Mouse (Mus musculus): Measurements from ENCODE around the gene Gm20671. TPM values are rescaled to one million over a fixed set of nuclear protein-coding genes. Genes with fewer than 3 reads are reported as not detected.
"Not testable (repeated sequence)": the region's sequence is repeated elsewhere in the genome, so short reads cannot be mapped to it uniquely, and the experiment has no call there.

The Gm20671 gene
- polyA plus RNA-seq, 1 experiment: not detected

GRCm38 (mm10) chr5:32815396-32815795, 11.5 kb downstream of the Gm20671 start:
- no peak overlapping the region for H3K4me3 ChIP-seq (ENCODE audit: insufficient read depth, low read length)
- TF ChIP-seq POLR2A (IDR thresholded peaks at IDR 0.05; ENCODE audit: low read depth, low read length) (no peak), CTCF (IDR thresholded peaks at IDR 0.05; ENCODE audit: borderline replicate concordance, insufficient read depth, low read length) (no peak)
- H3K27ac ChIP-seq (ENCODE audit: insufficient read depth, low read length): no peak overlapping the region
- H3K4me1 ChIP-seq (ENCODE audit: control insufficient read depth, insufficient read depth, low read length): peaks cover 3% of the 10 kb centered on the region; the same call in 1 of the 2 replicates

- not testable (repeated sequence) for H3K4me3 ChIP-seq (ENCODE audit: insufficient read depth, low read length); H3K4me1 ChIP-seq (ENCODE audit: control insufficient read depth, insufficient read depth, low read length)
Observed at GRCm38 (mm10) chr5:32786454-32786853, 40.5 kb downstream of the Gm20671 start.

GRCm38 (mm10) chr5:32785313-32785915, 41.5 kb downstream of the Gm20671 start, which contains the start of gene Pisd:
Gene Pisd (minus strand): TSS chr5:32785646.
- Histone ChIP-seq H3K4me3 (ENCODE audit: insufficient read depth, low read length) (peak within 1 kb of the TSS; percentile 67), H3K27ac (ENCODE audit: insufficient read depth, low read length) (no peak within 1 kb of the TSS), H3K4me1 (ENCODE audit: control insufficient read depth, insufficient read depth, low read length) (no peaks in the 10 kb centered on the region)
- TF ChIP-seq POLR2A (IDR thresholded peaks at IDR 0.05; ENCODE audit: low read depth, low read length) (peak; percentile 89), CTCF (IDR thresholded peaks at IDR 0.05; ENCODE audit: borderline replicate concordance, insufficient read depth, low read length) (peak; percentile 17; the same call in 1 of the 2 replicates)

More at GRCm38 (mm10) chr5:32786454-32786853, 40.5 kb downstream of the Gm20671 start:
- not testable (repeated sequence) for H3K27ac ChIP-seq (ENCODE audit: insufficient read depth, low read length)

GRCm38 (mm10) chr5:32784726-32785125, 42.2 kb downstream of the Gm20671 start:
- H3K27ac ChIP-seq (ENCODE audit: insufficient read depth, low read length): no peak overlapping the region
- no peaks in the 10 kb centered on the region for H3K4me1 ChIP-seq (ENCODE audit: control insufficient read depth, insufficient read depth, low read length)
- peak overlapping the region; percentile 67 for H3K4me3 ChIP-seq (ENCODE audit: insufficient read depth, low read length)
- TF ChIP-seq POLR2A (IDR thresholded peaks at IDR 0.05; ENCODE audit: low read depth, low read length) (no peak), CTCF (IDR thresholded peaks at IDR 0.05; ENCODE audit: borderline replicate concordance, insufficient read depth, low read length) (no peak)

GRCm38 (mm10) chr5:32781596-32781995, 45.3 kb downstream of the Gm20671 start:
- Histone ChIP-seq H3K4me3 (ENCODE audit: insufficient read depth, low read length) (no peak overlapping the region), H3K4me1 (ENCODE audit: control insufficient read depth, insufficient read depth, low read length) (no peaks in the 10 kb centered on the region), H3K27ac (ENCODE audit: insufficient read depth, low read length) (no peak overlapping the region)
- TF ChIP-seq CTCF (IDR thresholded peaks at IDR 0.05; ENCODE audit: borderline replicate concordance, insufficient read depth, low read length) (no peak), POLR2A (IDR thresholded peaks at IDR 0.05; ENCODE audit: low read depth, low read length) (no peak)

GRCm38 (mm10) chr5:32778168-32778567, 48.7 kb downstream of the Gm20671 start:
- TF ChIP-seq CTCF (IDR thresholded peaks at IDR 0.05; ENCODE audit: borderline replicate concordance, insufficient read depth, low read length): no peak
- TF ChIP-seq POLR2A (IDR thresholded peaks at IDR 0.05; ENCODE audit: low read depth, low read length): no peak
- H3K27ac ChIP-seq (ENCODE audit: insufficient read depth, low read length): no peak overlapping the region
- no peaks in the 10 kb centered on the region for H3K4me1 ChIP-seq (ENCODE audit: control insufficient read depth, insufficient read depth, low read length)
- H3K4me3 ChIP-seq (ENCODE audit: insufficient read depth, low read length): no peak overlapping the region

- H3K27ac ChIP-seq (ENCODE audit: insufficient read depth, low read length): no peak overlapping the region
- TF ChIP-seq POLR2A (IDR thresholded peaks at IDR 0.05; ENCODE audit: low read depth, low read length): no peak
- TF ChIP-seq CTCF (IDR thresholded peaks at IDR 0.05; ENCODE audit: borderline replicate concordance, insufficient read depth, low read length): no peak
- no peak overlapping the region for H3K4me3 ChIP-seq (ENCODE audit: insufficient read depth, low read length)
- no peaks in the 10 kb centered on the region for H3K4me1 ChIP-seq (ENCODE audit: control insufficient read depth, insufficient read depth, low read length)
Observed at GRCm38 (mm10) chr5:32772361-32772760, 54.5 kb downstream of the Gm20671 start.

- no peak overlapping the region for H3K4me3 ChIP-seq (ENCODE audit: insufficient read depth, low read length)
- no peaks in the 10 kb centered on the region for H3K4me1 ChIP-seq (ENCODE audit: control insufficient read depth, insufficient read depth, low read length)
- H3K27ac ChIP-seq (ENCODE audit: insufficient read depth, low read length): no peak overlapping the region
- TF ChIP-seq POLR2A (IDR thresholded peaks at IDR 0.05; ENCODE audit: low read depth, low read length) (no peak), CTCF (IDR thresholded peaks at IDR 0.05; ENCODE audit: borderline replicate concordance, insufficient read depth, low read length) (no peak)
Observed at GRCm38 (mm10) chr5:32767636-32768373, 59.1 kb downstream of the Gm20671 start.

GRCm38 (mm10) chr5:32767004-32767403, 59.9 kb downstream of the Gm20671 start:
- Histone ChIP-seq H3K27ac (ENCODE audit: insufficient read depth, low read length) (no peak overlapping the region), H3K4me3 (ENCODE audit: insufficient read depth, low read length) (no peak overlapping the region), H3K4me1 (ENCODE audit: control insufficient read depth, insufficient read depth, low read length) (no peaks in the 10 kb centered on the region; the same call in 1 of the 2 replicates)
- no peak for TF ChIP-seq POLR2A (IDR thresholded peaks at IDR 0.05; ENCODE audit: low read depth, low read length)
- TF ChIP-seq CTCF (IDR thresholded peaks at IDR 0.05; ENCODE audit: borderline replicate concordance, insufficient read depth, low read length): no peak

- TF ChIP-seq POLR2A (IDR thresholded peaks at IDR 0.05; ENCODE audit: low read depth, low read length) (no peak), CTCF (IDR thresholded peaks at IDR 0.05; ENCODE audit: borderline replicate concordance, insufficient read depth, low read length) (no peak)
- no peak overlapping the region for H3K4me3 ChIP-seq (ENCODE audit: insufficient read depth, low read length)
- H3K27ac ChIP-seq (ENCODE audit: insufficient read depth, low read length): no peak overlapping the region
- peaks cover 3% of the 10 kb centered on the region; the same call in 1 of the 2 replicates for H3K4me1 ChIP-seq (ENCODE audit: control insufficient read depth, insufficient read depth, low read length)
Observed at GRCm38 (mm10) chr5:32761566-32762140, 65.3 kb downstream of the Gm20671 start.
